Mouse (Mus musculus): Measurements from ENCODE around the gene Btnl10.

DNA sequence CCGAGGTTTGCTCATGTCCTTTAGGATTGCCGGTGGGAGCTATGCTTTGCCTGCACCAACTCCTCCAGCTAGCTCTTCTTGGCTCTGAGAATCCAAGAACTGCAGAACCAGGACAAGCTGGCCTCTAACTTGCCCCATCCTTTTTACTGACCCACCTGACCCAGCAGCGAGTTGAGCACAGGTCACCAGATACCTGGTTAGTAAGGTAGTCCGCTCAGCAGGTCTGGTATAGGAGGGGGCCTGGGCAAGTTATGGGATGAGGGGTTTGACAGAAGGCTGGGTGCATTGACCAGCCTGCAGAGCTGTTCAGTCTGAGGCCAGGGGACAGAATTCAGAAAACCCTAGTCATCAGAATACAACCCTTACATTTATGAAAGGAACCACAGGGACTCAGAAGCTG, 11.3 kb downstream of the Btnl10 start:
- TF ChIP-seq TCF12 (IDR thresholded peaks at IDR 0.05; ENCODE audit: insufficient read depth, poor library complexity, severe bottlenecking) (no peak), USF1 (IDR thresholded peaks at IDR 0.05; ENCODE audit: low read depth) (no peak), POLR2A (IDR thresholded peaks at IDR 0.05; ENCODE audit: insufficient read length, low read depth) (no peak), POLR2AphosphoS2 (IDR thresholded peaks at IDR 0.05; ENCODE audit: insufficient read length, low read depth) (no peak), MYOG (IDR thresholded peaks at IDR 0.05; ENCODE audit: control insufficient read depth in 1 of 3, insufficient read depth in 1 of 3, insufficient read length in 2 of 3, low read depth in 2 of 3) (no peak)
